Mouse (Mus musculus): ENCODE data around the gene Stard13.

The Stard13 gene

DNA sequence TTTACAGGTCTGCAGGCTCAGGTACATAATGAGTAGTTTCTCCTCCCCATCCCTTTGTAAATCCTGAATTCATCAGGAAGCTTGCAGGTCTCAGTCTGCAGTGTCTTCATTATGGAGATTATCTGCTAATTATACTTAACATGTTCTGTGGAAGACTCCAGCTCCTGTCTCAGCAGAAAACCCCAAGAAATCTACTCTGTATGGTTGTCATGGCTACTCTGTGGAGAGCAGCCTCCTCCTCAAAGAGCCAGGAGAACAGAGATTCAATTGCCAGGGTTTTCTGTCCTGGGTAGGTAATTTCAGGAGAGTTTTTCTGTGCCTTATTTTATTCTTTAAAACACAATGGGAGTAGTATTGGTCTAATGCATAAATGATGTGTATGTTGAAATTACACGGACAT is 210.7 kb downstream of the Stard13 start:
- DNase-seq (ENCODE audit: low read depth, low spot score), result no peak

DNA sequence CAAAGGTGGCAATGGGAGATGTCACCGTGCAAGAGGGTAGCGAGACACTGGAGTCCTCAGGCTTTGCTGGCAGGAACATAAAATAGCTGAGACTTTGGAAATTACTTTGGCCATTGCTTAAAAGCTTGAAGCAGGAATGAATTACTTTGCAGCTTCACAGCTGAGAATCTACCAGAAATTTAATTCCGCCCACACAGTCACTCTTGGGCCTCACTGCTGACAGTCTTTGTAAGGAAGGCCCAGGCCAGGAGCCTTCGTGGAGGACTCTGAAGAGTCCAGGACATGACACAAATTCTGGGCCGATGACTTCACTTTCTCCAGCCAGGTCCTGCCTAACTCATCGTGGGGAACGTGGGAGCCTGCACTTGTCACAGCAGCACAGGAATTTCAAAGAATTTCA is 211.6 kb downstream of the Stard13 start:
- no peak for DNase-seq (ENCODE audit: low read depth, low spot score)

DNA sequence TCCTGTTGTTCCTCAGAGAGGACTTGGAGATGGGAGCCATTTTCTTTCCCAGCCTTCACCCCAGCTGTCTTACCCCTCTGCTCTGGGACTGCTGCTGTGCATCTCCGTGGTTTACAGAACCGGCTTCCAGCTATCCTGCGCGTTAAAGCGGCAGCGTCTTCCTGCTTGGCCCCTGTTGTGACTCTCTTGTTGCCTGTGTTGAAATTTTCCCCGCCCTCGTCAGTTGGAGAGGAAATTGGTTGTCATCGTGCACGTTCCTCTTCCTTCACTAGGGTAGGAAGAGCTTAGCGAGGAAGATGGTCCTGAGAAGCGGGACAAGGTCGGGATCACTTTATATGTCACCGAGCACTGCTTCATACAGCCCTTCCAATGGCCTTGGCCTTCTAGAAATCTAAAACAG is 212.8 kb downstream of the Stard13 start:
- no peak for DNase-seq (ENCODE audit: low read depth, low spot score)

DNA sequence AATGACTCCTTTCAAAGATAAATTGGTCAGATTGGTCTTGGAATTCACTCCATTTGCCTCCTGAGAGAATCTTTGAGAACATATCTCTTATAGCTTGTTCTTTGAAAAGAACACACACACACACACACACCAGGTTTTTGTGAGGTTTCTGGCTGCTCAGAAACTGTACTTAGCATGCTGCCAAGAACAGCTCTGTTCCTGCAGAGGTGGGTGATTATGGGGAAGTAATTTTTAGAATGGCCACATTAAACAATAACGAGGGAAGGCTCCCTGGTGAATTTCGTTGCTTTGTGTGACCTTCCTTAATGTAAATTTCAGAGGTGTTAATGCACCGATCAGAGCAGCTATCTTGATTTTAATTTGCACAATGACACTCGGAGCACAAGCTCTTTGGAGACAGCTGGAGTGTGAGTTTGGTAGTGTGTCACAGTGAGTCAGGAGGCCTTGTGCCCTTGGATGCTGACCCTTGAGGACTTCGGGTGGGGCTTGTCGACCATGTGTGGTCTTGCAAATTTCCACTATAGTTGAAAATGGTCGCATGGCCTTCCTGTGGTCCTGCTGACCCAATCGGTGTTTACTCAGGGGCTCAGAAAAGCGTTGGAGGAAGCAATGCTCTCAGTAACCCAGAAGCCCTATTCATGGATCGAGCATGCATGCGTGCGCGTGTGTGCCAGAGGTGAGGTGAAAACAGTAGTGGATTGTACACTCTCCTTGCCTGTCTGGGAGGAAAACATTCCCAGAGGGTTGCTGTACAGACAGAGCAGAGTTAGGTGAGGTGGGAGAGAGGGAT is 213.4 kb downstream of the Stard13 start:
- DNase-seq (ENCODE audit: low read depth, low spot score), result no peak

DNA sequence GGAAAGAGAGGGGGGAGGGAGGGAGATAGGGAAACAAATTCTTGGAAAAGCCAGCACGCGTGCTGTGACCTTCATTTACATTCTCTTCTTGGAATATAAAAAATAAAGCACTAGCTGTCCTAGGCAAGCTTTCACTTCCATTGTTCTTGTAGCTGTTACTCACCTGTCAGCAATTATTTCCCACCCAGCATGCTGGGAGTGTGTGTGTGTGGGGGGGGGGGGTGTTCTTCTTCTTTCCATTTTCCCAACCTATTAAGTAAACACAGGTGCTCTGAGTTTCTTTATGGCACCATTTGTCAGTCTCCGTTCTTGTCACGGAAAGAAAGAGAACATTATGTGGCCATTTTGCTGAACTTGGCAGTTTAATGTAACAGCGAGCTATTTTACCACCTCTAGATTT is 214.7 kb downstream of the Stard13 start:
- DNase-seq (ENCODE audit: low read depth, low spot score), result no peak

DNA sequence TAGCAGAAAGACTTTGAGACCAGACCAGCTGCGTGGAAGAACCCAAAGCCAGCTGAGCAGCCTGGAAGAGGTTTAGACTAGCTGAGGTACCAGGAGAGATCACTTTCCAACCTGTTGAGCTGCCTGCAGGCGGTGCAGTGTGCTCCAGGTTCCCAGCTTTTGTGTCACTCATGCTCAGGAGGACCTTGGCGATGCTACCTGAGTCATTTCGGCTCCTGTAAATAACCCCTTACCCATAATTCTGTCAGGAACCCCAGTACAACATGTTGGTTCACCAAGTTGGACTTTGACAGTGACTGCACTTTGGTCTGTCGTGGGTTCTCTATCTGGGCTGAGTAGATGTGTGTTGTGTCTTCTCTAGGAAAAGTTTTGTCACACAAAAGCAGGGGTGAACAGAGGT is 215.2 kb downstream of the Stard13 start:
- DNase-seq (ENCODE audit: low read depth, low spot score), result no peak

DNA sequence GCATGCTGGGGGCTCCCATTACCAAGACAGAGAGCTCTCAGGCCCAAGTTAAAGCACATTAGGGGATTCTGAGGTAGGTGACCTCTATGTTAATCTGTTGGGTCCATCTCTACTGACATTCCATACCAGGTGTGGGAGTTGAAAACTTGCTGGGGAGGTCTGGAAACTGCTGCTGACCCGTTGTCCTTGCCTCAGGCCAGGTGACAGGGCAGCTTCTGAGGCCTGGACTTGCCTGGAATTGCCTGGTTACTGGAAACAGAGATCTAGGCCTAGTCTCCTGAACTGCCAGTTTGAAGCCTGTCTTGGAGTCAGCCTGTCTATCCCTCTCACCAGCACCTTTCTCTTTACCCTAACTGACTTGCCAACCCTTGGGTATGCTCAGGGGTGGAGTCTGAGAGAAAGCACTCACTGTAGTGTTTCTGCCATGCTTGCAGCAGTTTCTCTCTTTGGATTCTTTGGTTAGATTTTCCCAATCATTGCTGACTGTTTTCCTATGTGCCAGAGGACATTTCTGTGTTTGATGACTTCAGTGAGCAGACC is 229.3 kb downstream of the Stard13 start:
- no peak for DNase-seq (ENCODE audit: low read depth, low spot score)

DNA sequence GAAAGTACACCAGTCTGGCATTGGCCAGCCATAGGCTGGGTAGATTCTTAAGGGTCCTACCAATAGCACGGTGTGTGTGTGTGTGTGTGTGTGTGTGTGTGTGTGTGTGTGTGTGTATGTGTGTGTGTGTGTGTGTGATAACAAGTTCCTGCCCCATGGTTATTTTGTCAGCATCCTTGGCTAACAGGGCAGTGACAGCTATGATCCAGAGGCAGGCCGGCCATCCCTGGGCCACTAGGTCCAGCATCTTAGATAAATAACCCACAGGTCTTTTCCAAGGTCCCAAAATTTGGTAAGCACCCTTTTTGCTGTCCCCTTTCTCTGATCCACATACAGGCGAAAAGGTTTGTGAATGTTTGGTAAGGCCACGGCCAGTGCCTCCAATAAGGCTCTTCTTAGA is 231.6 kb downstream of the Stard13 start:
- DNase-seq (ENCODE audit: low read depth, low spot score), result no peak

DNA sequence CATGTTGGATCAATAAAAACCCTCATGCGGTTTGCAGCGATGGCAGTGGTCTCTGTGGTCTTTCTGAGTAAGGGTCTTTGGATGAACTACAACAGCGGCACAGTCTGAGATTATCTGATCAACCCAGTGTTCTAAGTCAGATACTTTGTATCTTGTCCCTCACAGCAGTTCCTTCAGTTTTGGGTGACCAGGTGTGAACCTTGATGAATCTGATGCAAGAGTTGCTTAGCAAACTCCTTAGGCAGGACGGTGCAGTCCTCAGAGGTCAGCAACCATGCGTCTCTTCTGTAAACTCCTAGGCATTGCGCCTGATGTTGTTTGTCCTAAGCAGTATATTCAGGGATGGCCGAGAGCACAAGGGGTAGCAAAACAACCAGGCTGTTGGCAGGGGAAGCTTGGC is 232.5 kb downstream of the Stard13 start:
- DNase-seq (ENCODE audit: low read depth, low spot score), result no peak

DNA sequence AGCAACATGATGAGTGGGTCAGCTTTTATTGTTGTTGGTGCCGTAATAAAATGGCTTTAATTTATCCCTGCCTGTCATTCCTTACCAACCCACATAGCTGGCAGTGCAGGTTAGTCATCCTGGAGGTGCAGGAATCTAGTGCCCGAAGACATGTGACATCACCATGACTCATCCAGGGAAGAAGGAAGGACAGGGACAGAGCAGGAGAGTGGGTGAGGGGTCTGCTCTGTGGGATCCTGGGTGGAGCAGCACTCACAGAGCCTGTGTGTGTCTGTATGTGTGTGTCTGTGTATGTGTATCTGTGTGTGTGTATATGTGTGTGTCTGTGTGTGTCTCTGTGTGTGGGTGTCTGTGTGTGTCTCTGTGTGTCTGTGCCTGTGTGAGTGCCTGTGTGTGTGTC is 237.1 kb downstream of the Stard13 start:
- DNase-seq (ENCODE audit: low read depth, low spot score), result no peak

DNA sequence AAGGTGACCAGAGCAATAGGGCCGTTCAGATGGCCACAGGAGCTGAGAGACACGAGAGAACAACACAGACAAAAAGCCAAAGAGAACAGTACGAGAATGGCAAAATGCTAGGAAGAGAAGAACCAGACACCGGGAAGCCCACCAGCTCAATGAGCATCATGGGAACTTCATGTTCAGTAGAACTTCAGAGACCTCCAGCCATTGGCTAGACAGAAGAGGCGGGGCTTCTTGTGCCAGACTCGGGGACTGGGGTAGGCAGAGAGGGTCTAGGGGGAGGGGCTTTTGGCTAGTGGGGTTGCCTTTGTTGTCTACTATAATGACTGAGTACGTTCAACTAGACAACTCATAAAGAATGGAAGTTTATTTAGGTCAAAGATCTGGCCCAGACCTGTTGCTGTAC is 239.5 kb downstream of the Stard13 start:
- no peak for DNase-seq (ENCODE audit: low read depth, low spot score)
